Mouse (Mus musculus): ENCODE results near the gene Crls1. TPM values are rescaled to one million over a fixed set of nuclear protein-coding genes. Genes with fewer than 3 reads are reported as not detected.
A peak's percentile ranks its signal among the peaks of the same experiment; 100 is the strongest.

The Crls1 gene
- total RNA-seq, 2 experiments from 2014 or later = 45.0 to 45.2 TPM

DNA sequence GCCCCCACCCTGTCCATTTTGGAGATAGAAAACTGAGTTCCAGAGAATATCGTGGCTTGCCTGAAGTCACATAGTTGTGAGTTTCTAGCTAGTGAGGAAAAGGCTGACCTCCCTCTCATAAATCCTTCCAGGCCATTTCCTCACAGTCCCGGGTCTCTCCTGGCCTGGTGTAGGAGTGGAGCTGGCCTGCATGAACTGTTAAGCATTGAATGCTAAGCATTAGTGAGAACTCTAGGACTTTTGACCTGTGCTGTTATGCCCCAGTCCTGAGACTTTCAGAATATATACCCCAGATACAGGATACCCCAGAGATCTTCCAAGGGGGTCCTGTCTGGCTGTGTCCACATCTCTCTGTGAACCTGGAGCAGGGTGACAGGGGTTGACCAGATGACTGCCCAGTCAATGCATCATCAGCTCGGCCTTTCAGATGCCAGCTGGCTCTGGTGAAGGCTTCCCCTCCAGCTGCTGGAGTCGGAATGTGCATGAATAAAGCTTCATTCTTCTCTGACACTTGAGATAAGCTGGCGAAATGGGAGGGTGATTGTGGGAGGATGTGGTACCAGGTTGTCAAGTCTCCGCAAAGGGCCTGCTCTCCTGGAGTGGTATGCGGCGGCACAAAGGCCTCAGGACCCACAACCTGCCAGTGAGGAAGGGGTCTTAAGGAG, 38.0 kb downstream of the Crls1 start:
- no peak for ATAC-seq (replicated peaks; ENCODE audit: poor library complexity)

DNA sequence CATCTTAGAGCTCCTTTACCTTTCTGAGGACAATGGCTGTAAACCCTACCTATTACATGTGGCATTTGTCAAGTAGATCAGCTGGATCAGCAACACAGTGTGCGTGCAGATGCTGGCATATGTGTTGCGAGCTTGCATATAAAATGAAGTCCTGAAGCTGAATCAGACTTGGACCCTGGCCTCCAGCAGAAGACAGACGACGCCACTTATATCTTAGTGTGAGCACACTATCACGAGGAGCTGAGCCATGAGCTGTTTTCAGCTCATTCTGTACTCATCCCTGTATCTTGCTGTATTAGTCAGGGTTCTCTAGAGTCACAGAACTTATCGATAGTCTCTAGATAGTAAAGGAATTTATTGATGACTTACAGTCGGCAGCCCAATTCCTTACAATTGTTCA, 38.8 kb downstream of the Crls1 start:
- no peak for ATAC-seq (replicated peaks; ENCODE audit: poor library complexity)

DNA sequence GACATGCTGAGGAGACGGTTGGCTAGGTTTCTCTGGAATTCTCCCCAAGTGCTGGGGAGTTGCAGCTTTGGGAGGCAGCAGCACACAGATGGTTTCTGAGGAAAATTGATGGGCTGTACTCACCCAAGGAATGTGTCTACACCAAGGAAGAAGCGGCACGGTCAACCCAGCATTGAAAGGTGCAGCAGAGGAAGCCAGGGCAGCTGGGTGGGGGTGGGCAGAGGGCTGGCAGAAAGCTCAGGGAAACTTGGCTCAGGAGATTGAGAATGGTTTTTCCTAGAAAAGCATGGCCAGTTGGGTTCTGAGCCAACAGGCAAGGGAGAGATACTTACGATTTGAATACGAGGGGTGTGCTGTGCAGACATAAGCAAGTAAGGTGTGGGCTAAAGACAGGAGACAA, 47.4 kb downstream of the Crls1 start:
- no peak for ATAC-seq (replicated peaks; ENCODE audit: poor library complexity)

DNA sequence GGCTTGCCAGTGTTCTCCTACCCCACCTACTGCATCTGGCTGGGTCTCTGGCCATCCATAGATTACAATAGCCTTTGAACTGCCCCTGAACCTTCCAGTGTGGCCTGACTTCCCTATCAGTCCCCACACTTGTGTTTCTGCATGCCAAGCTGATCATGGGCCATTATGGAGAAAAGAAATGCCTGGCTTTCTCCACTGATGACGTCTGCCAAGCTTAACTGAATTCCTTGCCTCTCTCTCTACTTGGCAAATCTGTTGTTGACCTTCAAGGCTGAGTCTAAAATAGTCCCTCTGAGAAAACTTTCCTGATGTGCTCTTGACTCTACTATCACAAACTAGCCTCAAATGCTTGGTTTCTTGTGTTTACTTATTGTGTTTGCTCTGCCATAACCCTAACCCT, 51.7 kb downstream of the Crls1 start:
- no peak for ATAC-seq (replicated peaks; ENCODE audit: poor library complexity)

DNA sequence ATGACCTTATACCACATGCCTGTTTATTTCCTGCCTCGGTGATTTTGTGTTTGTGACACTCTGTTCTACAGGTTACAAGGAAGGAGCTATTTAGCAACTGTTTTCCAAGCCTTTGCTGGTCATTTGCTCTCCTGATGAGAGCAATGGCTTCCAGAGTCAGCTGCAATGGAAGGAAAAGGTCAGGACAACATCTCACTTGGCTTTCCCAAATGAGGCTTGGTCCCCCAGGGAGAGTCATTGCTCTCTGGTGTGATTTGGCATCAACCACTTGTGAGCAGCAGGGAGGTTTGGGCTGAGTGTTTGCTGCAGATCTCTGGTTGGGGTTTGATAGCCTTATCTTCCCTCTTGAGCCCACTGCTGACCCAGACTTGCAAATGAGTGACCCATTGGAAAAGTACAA, 54.1 kb downstream of the Crls1 start:
- no peak for ATAC-seq (replicated peaks; ENCODE audit: poor library complexity)

DNA sequence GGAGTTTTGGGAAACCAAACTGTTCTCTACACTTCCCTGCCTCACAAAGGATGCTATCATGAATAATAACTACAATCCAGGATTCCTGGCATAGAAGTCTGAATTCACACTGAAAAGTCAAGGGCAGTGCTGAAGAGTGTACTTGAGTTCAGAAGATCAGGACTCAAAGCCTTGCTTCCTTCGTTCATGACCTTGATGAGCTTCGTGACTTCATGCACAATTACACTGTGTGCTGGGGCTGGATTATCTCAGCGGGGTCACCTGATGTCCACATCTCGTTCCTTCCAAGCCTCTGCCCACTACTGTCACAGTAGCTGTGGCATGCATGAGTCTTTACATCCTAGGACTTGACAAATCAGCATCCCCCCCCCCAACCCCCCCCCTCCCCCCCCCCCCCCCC, 55.2 kb downstream of the Crls1 start:
- ATAC-seq (replicated peaks; ENCODE audit: poor library complexity) = no peak

DNA sequence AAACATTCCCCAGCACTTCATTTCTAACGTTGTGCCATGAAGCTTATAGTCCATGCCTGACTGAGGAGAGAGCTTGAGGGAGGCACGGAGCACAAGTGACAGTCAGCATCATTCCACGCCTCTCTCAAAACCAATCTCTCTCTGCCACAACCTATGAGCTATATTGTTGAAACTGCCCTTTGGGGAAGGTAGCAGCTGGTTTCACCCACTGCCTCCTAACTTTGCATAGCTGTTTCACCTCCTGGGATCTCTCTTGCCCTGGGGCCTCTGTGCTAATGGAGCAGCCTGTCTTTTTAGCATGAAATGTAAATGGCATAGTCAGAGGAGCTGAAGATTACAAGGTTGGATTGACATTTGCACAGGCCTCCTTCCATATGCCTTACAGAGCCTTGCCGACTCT, 55.6 kb downstream of the Crls1 start:
- ATAC-seq (replicated peaks; ENCODE audit: poor library complexity) = no peak

DNA sequence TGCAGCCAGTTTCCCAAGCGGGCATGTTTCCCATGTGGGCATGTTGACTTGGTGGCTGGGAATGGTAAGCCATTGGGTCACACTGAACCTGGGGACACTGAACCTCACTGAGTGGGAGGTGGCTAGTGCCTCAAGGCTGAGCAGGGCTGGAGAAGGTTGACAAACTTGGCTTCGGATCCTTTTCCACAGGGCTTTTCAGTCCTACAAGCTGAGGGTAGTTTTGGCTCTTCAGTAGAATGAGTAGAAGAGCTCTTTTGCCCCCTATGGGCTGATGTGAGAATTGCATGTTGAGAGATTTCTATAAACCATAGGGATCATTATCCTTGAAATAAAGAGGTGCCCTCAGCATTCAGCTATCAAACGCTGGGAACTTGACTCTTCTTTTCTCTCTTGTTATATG, 57.0 kb downstream of the Crls1 start:
- ATAC-seq (replicated peaks; ENCODE audit: poor library complexity) = peak; percentile 87

DNA sequence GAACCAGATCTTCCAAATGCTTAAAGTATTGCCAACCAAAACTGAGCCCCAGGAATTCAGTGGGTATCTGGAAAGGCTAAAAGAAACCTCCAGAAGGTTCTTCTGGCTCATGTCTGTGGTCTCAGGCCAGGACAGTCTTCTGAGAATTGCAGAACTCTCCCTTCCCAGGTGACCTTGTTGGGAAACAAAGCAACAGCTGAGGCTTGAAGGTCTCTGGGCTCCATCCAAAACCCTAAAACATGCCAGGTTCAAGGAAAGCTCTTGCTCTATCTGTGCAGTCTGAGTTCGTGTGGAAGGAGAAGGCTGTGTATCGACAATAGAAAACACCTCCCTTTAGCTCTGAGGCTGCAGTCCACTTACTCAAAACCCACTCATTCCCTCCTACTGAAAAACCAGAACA, 58.5 kb downstream of the Crls1 start:
- ATAC-seq (replicated peaks; ENCODE audit: poor library complexity) = no peak

DNA sequence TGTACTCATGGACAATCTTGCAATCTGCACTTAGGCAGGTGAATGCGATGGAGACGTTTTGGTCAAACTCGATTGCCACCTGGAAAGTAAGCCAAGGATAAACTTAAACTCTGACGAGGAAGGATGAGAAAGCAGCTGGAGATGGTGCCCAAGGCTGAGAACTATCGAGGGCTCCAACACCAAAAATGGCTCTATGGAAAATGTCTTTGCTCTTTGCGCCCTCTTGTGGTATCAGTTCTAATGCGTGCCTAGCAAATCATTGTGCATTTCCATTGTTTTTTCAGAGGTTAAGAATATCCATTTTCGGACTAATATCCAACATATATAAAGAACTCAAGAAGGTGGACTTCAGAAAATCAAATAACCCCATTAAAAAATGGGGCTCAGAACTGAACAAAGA, 60.3 kb downstream of the Crls1 start:
- ATAC-seq (replicated peaks; ENCODE audit: poor library complexity) = peak; percentile 78

DNA sequence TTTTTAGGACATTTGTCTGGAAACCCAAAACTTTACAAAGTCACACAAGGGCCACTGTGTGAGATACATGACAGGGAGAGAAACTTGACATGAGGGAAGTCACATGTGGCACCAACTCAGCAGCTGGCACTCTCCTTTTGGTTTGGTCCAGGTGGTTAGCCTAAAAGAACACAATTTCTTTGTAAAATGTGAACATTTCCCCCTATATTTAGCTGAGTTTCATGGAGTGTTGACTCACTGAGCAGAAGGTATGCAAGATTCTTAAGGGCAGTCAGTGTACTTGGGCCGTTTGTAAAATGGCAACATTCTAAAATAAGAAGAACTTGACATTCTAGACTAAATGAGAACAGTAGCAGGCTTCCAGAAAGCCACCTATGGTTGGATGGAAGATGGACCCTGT, 68.3 kb downstream of the Crls1 start:
- no peak for ATAC-seq (replicated peaks; ENCODE audit: poor library complexity)

Other genes starting within 250 kb of the Crls1 start
- gene Shld1, start 159.7 kb upstream of the Crls1 start, total RNA-seq (2015) = 4.3 and 8.2 TPM in 2 replicates
- gene Shld1, start 159.7 kb upstream of the Crls1 start, total RNA-seq (2017) = 4.4 and 7.7 TPM in 2 replicates
- gene Chgb, start 65.4 kb upstream of the Crls1 start, total RNA-seq (2015) = not detected in 2 replicates
- not detected in 2 replicates for gene Chgb, start 65.4 kb upstream of the Crls1 start, total RNA-seq (2017)
- gene Trmt6, start 30.6 kb upstream of the Crls1 start, total RNA-seq (2015) = 43.7 and 46.6 TPM in 2 replicates
- 40.4 and 53.4 TPM in 2 replicates for gene Trmt6, start 30.6 kb upstream of the Crls1 start, total RNA-seq (2017)
- 15.0 and 16.3 TPM in 2 replicates for gene Mcm8, start 30.5 kb upstream of the Crls1 start, total RNA-seq (2015)
- 13.8 and 17.6 TPM in 2 replicates for gene Mcm8, start 30.5 kb upstream of the Crls1 start, total RNA-seq (2017)
- 0.07 and 0.37 TPM in 2 replicates for gene Lrrn4, start 34.2 kb downstream of the Crls1 start, total RNA-seq (2015)
- 0.04 and 0.37 TPM in 2 replicates for gene Lrrn4, start 34.2 kb downstream of the Crls1 start, total RNA-seq (2017)
- gene Fermt1, start 99.2 kb downstream of the Crls1 start, total RNA-seq (2015) = not detected in 2 replicates
- not detected in 2 replicates for gene Fermt1, start 99.2 kb downstream of the Crls1 start, total RNA-seq (2017)